Mouse (Mus musculus): ENCODE data around the gene Gm11172.
A peak's percentile ranks its signal among the peaks of the same experiment; 100 is the strongest.
"Not testable (repeated sequence)": the region's sequence is repeated elsewhere in the genome, so short reads cannot be mapped to it uniquely, and the experiment has no call there.

Gm11172 gene

DNA sequence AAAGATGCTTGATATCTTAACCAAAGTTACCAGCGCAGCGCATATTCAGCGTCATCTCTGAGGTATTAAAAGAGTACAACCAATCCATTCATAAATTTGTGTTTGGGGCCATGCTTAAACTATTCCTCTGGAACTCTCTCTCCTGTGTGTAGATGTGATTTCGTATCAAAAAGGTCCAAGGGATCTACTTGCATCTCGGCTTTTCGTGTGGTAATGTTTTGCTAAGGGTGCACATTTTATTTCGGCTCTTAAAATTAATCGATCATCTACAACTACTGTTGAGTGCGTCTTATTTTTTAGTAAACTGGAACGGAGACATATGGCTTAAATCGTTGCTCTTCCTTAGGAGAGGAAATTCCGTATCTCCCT lies 21.8 kb downstream of the Gm11172 start:
- no peak for DNase-seq (ENCODE audit: low spot score)

DNA sequence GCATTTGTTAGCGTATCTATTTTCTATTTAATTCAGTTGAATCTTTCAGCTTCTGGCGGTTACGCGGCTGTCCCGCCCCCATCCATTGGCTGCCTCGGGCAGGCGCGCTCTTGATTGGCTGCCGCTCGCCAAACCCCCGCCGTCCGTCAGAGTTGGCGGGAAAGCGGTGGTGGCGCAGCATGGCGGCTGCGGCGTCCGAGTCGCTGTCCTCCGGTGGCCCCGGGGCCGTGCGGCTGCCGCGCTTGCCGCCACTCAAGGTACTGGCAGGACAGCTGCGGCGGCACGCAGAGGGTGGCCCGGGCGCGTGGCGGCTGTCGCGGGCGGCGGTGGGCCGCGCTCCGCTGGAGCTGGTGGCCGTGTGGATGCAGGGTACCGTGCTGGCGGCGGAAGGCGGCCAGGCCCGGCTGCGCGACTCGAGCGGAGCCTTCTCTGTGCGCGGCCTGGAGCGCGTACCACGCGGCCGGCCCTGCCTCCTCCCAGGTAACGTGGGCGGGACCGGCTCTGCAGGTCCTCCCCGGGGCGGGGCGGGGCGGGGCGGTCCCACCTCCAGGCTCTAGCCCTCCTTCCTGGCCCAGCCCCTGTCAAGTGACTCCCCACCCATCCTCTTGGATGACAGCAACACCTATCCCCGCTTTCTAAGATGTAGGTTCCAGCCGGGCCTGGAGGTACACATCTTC lies 22.3 kb downstream of the Gm11172 start, which contains the start of gene Rmi2:
Gene Rmi2 (plus strand): TSS at position 149 of the 677 bp plus-strand sequence.
- DNase-seq (ENCODE audit: low spot score) = peak; percentile 91

DNA sequence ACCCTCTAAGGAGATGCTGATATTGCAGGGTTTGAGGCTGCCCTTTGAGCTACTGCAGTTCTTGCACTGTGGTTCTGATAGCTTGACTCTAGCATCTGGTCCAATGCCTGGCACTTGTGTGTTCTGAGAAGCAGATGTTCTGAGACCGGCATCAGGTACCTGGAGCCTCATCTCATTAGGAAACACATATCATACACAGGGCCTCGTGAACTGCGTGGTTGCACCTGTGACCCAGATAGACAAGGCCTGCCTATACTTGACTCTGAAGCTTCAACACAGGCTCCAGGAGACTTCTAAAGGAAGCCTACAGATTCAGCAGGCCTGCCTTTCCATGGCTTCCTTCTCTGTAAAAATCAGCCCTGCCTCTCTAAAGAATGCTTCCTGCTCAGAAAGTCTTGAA lies 23.7 kb downstream of the Gm11172 start:
- DNase-seq (ENCODE audit: low spot score) = no peak

DNA sequence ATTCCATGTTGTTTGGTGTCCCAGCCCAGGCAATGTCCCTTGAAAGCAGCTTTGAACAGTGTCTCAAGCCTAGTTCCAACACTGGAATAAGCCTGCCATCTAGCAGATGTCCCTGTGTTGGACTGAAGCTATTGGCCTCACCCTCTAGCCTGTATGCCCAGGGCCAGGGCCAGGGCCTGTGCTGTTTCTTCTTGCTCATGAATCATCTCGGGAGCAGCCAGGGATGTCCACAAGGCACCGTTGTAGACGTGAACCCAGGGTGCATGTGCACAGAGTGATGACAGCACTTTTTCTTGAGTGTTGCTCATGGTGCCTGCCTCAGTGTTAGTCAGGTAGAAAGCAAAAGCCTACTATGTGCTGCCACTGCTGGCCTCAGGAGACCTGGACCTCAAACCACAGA lies 24.5 kb downstream of the Gm11172 start:
- DNase-seq (ENCODE audit: low spot score) = no peak

DNA sequence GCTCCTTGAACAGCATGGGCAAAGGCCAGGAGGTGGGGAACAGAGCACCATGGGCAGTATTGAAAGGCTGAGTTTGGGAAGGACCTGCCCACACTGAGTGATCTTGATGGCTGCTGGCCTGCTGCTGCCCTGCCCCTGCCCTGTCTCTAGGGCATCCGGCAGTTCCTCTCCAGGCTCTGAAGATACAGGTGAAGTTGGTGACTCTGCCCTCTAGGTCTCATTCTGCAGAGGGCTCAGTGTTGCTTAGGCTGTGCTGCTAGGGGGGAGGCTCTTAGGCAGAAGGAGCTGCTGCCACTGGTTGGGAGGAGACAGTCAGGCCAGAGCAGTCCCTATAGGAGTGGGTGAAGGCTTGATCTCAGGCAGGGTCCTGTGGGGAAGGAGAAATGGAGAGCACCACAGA lies 25.2 kb downstream of the Gm11172 start:
- no peak for DNase-seq (ENCODE audit: low spot score)

DNA sequence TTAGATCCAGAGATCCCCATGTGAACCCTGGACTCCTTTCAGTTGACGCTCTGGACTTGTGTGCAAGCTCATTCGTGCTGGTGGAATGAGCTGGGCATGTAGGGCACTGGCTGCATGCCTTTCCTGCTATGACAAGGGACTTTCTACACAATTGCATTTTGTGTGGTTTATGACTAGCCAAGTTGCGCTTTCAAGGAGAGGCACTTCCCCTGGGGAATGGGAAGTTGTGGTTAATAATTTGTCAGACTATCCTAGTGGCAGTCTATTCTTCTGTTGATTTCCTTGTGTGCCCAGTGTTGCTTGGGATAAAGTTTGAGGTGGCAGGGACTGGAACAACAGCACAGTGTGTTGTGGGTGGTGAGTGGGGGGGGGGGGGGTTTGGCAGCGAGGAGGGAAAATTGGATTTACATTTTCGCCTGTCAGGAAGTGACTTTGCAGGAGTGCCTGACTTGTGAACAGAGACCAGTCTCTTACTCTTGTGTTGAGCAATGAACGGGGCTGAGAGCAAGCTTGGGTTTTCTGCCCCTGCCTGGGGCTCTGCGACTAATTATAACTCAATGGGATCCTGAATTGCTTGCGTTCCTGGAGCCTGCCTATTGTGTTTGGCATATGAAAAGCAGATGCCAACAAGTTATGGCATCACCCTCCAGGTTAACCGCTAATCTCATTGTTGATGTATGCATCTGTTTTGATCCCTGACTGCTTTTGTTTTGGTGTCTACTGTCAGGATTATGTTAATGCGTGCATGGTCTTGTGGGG lies 26.0 kb downstream of the Gm11172 start:
- no peak for DNase-seq (ENCODE audit: low spot score)

DNA sequence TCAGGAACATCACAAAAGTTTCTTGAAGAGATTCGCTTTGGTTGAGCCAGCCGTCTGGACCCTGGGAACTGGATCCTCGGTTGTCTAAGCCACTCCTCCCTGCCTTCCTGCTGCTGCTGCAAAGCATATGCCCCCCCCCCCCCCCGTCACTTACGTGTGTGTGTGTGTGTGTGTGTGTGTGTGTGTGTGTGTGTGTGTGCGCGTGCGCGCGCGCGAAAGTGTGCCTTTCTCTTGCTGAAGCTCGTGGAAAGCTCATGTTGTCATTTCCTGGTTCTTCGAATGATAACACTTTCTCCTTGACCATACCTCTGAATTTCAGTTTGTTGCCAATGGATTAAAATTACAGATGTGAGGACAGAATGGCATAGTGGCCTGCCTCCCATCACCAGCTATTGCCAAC lies 27.3 kb downstream of the Gm11172 start:
- no peak for DNase-seq (ENCODE audit: low spot score)

DNA sequence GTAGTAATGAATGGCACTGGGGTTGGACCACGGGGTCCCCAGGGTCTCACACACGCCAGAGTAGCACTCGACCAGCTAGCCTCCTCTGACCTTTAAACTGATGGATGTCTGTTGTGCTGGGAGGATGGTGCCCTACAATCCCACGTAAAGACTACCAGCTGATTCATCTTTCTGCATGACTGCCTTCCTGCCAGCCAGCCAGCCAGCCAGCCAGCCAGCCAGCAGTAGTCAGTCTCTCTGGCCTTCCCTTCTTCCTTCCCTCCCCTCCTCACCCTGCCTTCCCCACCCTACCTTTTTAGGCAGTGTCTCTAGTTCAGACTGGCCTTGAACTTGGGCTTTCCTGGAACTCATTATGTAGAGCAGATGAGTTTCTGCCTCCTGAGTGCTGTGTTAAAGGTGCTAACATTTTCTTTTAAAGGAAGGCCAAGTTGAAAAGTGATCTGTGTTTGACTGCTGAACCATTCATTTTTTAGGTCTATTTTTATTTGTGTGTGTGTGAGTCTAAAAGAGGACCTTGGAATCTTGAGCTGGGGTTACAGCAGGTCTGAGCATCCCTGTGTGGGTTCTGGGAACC lies 29.7 kb downstream of the Gm11172 start:
- DNase-seq (ENCODE audit: low spot score) = no peak

DNA sequence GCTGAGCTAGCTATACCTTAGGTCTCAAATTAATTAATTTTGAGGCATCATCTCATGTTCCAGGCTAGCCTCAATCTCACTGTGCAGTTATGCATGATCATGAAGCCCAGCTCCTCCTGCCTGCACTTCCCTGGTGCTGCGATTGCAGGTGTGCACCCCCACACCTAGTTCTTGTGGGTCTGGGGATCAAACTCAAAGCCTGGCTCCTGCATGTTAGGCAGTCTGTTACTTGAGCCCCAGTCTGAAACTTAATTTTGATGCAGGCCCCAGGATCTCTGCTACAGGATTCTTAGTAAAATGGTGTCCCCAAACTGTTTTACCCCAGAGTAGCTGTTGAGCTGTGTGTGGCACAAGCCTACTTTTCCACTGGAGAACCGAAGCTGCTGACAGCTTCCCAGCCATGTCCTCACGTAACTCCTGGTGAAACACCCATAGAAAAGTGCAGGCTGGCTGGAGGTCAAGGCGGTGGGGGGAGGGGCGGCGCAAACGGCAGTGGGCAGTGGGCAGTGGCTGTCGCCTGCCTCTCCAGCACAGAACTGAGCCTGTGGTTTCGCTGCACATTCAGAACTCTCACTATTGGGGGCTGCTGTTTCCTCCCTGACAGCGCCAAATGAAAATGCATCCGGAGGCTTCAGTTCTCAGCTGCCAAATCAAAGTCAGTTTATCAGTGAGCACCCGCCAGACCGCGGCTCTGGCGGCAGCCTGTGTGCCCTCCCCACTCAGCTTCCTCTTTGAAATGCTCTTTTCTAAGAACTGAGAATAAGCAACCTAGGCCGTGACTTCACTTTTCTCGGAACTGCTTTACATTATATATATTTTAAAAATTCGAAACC lies 31.0 kb downstream of the Gm11172 start:
- DNase-seq (ENCODE audit: low spot score) = no peak

DNA sequence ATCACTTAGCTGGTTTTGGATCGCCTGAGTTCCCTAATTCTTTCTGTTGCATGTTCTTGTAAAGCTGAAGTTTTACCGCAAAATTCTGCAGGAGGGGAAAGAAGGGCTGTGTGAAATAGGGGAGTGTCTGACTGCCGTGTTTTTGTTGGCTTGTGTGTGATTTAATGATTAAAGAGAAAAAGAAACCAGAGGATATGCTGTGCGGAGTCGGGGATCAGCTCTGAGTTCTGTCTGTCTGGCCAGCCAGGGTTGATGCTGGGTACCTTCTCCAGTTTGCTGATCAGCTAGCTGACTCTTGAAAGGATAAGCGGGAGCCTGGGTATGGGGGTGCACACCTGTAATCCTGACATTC lies 31.6 kb downstream of the Gm11172 start:
- DNase-seq (ENCODE audit: low spot score) = no peak

DNA sequence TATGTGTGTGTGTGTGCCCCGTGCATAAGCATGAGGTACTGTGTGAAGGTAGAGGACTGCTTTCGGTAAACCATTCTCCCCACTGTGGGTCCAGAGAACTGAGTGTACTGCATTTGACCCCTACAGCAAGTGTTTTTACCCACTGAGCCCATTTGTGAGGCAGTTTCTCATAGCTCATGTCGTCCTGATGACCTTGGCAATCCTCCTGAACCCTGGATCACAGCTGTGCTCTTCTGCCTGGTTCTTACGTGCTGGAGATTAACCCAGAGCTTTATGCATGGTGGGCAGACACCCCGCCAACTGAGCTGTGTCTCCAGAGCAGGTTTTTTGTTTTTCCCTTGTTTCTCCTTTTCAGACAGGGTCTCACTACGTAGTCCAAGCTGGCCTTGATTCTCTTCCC lies 33.2 kb downstream of the Gm11172 start:
- no peak for DNase-seq (ENCODE audit: low spot score)

DNA sequence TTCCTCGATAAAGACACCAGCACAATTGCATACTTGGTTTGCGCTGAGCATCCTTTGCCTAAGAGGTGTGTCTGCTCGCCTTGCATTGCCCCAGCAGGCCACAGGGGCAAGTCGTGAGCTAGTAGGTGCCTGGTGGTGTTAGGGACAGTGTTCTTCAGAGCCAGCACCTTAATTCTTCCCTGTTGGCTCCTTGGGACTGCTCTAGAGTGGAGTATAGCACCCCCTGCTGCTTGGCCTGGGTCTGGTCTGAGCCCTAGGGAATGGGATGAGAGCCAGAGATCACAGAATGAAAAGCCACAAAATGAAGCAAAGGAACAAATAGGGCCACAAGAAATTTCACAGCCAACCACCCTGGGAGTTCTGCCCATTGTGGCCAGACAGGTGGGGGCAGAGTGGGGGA lies 33.8 kb downstream of the Gm11172 start:
- DNase-seq (ENCODE audit: low spot score) = peak; percentile 33

DNA sequence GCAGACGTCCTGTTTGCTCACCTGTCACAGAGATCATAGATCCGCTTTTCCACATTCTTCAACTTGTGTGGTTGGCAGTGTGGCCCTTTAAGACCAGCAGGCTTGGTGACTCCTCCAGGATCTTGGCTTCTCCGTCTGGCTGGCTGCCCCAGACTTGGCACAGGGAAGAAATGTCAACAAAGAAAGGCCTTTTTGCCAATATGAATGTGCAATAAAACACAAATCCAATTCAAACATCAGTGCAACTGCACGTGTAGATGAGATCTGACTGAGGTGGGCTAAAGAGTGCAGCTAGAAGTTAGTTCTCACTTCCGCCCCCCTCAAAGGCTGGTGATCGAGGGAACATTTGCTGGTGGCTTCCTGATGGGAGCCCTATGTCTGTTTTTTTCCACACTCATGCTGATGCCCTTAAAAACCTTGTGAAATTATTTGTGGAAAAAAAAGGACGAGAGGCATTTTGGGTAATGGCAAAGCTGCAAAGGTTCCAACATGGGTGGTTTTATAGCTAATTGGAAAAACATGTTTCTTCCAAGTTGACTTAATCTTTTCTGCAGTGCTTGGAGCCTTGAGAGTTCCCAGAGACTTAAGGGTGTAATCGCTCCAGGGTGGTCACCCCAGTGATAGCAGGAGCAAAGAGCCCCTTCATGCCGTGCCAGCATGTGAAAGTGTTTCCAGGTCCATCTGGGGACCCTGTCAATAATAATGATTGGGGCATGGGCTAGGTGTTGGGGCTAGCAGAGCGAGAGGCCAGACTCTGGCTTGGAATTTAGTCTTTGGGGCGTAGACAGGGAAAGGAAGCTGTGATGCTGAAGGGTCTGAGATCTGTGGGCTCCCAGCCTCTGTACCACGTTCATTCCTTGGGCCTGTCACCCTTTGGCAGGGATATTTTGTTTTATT lies 37.5 kb downstream of the Gm11172 start:
- DNase-seq (ENCODE audit: low spot score) = peak; percentile 53

DNA sequence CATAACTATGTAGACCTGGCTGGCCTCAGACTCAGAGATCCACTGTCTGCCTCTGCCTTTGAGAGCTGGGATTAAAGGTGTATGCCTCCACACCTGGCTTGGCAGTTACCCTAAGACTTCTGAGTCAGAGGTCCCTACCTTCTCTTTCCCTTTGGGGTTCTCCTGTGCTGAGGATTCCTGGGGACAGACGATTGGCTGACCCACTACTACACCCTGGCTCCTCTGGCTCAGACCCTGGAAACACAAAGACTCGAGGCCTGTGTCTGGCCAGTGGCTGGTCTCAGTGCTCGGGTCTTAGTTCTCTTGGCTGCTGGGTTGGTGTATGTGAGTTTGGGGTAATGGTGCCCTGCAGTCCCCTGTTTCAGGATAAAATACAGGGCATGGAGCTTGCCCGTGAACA lies 38.2 kb downstream of the Gm11172 start:
- no peak for DNase-seq (ENCODE audit: low spot score)

DNA sequence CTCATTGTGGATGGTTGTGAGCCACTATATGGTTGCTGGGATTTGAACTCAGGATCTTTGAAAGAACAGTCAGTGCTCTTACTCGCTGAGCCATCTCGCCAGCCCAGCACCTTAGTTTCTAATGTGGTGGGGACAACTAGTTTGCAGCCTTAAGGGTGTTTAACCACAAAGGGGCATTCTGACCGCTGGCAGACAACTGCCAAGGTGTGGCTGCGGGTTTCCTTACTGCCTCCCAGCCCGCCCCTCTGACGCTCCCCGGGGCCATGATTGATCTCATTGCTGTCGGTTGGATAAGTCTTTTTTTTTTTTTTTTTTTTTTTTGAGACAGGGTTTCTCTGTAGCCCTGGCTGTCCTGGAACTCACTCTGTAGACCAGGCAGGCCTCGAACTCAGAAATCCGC lies 39.5 kb downstream of the Gm11172 start:
- DNase-seq (ENCODE audit: low spot score) = not testable (repeated sequence)

DNA sequence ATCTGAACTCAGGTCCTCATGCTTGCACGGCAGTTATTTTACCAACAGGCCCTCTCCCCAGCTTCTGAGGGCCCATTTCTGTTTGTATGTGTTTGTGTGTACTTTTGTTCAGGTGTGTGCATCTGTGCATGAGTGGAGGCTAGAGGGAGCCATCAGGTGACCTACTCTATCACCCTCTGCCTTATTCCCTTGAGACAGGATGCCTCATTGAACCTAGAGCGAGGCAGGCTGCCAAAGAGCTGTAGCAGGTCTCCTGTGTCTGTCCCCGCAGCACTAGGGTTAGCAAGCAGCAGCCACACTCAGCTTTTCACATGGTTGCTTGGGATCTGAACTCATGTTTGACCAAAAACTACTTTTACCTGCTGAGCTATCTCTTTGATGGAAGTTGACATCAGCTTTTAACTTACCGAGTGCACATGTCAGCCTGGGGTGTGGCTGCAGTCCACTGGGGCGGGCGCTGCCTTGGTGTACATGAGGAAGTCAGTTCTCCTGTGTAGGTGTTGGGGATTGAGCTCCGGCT lies 47.1 kb downstream of the Gm11172 start:
- no peak for DNase-seq (ENCODE audit: low spot score)

DNA sequence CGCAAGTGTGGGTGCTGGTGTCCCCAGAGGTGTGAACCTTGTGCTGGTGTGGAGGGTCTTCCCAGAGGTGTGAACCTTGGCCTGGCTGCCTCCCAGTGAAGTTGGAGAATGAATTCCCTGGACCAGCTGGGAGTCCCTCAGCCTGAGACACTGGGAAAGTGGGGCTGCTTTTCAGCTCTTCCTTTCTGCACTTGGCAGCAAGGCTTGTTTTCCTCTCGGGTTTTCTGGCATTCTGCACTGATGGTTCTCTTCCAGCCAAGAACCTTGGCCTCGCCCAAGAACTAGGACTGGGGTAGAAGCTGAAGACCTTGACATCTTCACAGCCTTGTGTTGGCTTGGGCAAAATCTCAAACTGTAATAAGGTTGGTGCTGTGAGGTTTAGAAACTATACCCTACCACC lies 48.7 kb downstream of the Gm11172 start:
- peak; percentile 46 for DNase-seq (ENCODE audit: low spot score)
